Mouse (Mus musculus): Measurements from ENCODE around the gene Rnf186. TPM values are rescaled to one million over a fixed set of nuclear protein-coding genes. Genes with fewer than 3 reads are reported as not detected.

The Rnf186 gene
- polyA plus RNA-seq, 1 experiment from 2014 or later = 2.3 TPM

DNA sequence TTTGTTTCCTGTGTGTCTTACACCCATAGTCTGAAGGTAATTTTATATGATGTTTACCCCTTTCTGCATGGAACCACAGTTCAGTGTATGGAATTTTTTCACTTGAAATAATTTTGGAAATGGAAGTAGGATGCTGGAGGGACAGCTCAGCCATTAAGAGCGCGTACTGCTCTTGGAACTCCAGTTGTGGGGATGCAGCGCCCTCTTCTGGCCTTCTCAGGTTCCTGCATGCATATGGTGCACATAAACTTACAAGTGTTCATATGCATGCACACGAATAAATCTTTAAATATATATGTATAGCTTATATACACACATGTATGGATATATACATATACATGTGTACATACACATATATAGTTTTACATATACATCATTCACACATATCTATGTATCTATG is 30.2 kb downstream of the Rnf186 start:
- no peaks in the 10 kb centered on the region for H3K4me1 ChIP-seq
- 75% methylated on average over 4 of the region's 4 CpGs for WGBS
- H3K36me3 ChIP-seq = no peaks in the 10 kb centered on the region
- H3K4me2 ChIP-seq = no peak overlapping the region
- no peak overlapping the region for H3K27ac ChIP-seq
- ATAC-seq (ENCODE audit: borderline replicate concordance, extremely low read depth, low FRiP score, low TSS enrichment) = no peak
- no peaks in the 10 kb centered on the region for H3K9me3 ChIP-seq
- no peak overlapping the region for H3K4me3 ChIP-seq
- H3K27me3 ChIP-seq = no peaks in the 10 kb centered on the region
- H3K9ac ChIP-seq = no peak overlapping the region

DNA sequence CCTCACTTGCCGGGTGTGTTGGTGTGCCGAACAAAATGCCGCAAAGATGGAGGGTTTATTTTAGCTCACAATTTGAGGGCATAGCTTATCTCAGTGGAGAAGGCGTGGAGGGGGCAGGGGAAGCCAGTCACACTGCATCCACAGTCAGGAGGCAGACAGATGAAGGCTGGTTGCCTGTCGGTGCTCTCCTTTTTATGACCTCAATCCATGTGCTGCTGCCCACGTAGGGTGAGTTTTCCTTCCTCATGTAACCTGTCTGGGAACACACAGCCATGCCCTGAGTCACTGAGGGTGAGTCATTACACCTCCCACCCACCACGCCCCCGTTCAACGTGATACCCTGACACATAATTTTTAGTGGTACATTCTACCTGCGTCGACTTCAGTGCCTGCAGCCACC is 31.7 kb downstream of the Rnf186 start:
- no peaks in the 10 kb centered on the region for H3K27me3 ChIP-seq
- H3K4me2 ChIP-seq = no peak overlapping the region
- no peak overlapping the region for H3K27ac ChIP-seq
- no peaks in the 10 kb centered on the region for H3K9me3 ChIP-seq
- H3K4me3 ChIP-seq = no peak overlapping the region
- no peak overlapping the region for H3K9ac ChIP-seq
- WGBS = 84% methylated on average over 11 of the region's 11 CpGs
- ATAC-seq (ENCODE audit: borderline replicate concordance, extremely low read depth, low FRiP score, low TSS enrichment) = no peak
- H3K36me3 ChIP-seq = no peaks in the 10 kb centered on the region
- no peaks in the 10 kb centered on the region for H3K4me1 ChIP-seq

DNA sequence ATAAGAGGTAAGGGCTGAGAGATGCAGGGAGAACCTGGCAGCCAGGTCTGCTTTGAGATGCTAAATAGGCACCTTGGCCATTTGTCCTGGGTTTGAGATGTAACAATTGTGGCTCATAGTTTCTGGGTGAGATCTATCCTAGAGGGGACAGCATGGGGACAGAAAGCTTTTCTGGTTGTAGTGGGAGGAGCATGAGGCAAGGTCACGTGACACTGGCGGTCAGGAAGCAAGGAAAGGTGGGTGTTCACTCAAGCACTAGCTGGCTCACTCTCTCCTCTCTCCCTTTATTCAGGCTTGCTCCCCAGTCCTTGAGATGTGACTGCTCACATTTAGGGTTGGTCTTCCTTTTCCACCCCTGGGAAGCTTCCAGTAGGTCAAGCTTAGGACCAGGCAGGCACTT is 34.1 kb downstream of the Rnf186 start:
- no peaks in the 10 kb centered on the region for H3K4me1 ChIP-seq
- ATAC-seq (ENCODE audit: borderline replicate concordance, extremely low read depth, low FRiP score, low TSS enrichment) = no peak
- H3K4me2 ChIP-seq = no peak overlapping the region
- H3K27ac ChIP-seq = no peak overlapping the region
- H3K27me3 ChIP-seq = no peaks in the 10 kb centered on the region
- no peak overlapping the region for H3K9ac ChIP-seq
- no peaks in the 10 kb centered on the region for H3K9me3 ChIP-seq
- WGBS = 47% methylated on average over 2 of the region's 2 CpGs
- no peaks in the 10 kb centered on the region for H3K36me3 ChIP-seq
- no peak overlapping the region for H3K4me3 ChIP-seq

DNA sequence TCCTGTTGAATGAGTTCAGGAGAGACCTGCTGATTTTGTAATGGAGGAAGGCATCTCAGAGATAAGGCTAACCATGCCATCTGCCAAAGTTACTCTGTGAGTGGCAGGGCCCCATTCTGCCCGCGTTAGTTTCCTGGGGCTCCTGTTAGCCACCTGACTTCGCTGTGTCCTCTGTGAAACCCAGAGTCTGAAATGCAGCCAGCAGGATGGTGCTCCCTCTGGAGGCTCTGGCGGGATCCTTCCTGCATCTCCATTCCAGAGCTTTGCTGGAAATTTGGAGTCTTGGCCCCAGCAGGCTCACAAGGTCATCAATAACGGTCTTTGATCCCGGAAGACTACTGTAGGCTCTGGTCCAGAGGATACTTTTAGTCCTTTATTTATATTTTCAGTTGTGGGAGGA is 34.5 kb downstream of the Rnf186 start:
- ATAC-seq (ENCODE audit: borderline replicate concordance, extremely low read depth, low FRiP score, low TSS enrichment) = no peak

DNA sequence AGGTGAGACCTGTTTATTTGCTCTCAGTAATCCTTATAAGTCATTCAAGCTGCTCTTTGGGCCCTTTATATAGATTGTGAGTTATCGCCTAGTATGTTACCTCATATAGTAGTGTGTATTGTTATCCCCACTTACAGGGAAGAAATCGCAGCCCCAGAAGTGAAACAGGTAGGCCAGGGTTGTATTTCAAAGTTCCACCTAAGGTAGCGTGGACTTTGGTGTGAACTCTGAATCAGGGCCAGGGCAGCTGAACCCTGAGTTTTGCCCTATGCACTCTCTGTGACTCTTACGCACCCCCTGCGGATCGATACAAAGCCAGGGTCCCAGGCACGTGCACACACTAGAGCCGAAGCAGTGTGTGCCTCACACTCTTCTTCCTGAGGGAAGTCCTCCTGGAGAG is 37.2 kb downstream of the Rnf186 start:
- Histone ChIP-seq H3K9me3 (no peaks in the 10 kb centered on the region), H3K4me2 (no peak overlapping the region), H3K27me3 (no peaks in the 10 kb centered on the region), H3K4me1 (no peaks in the 10 kb centered on the region), H3K27ac (no peak overlapping the region), H3K9ac (no peak overlapping the region), H3K36me3 (no peaks in the 10 kb centered on the region), H3K4me3 (no peak overlapping the region)
- 78% methylated on average over 8 of the region's 8 CpGs for WGBS
- no peak for ATAC-seq (ENCODE audit: borderline replicate concordance, extremely low read depth, low FRiP score, low TSS enrichment)

More for the DNA sequence above, 34.5 kb downstream of the Rnf186 start:
- Histone ChIP-seq H3K4me3 (no peak overlapping the region), H3K27ac (no peak overlapping the region), H3K4me2 (no peak overlapping the region), H3K36me3 (no peaks in the 10 kb centered on the region), H3K27me3 (no peaks in the 10 kb centered on the region), H3K9ac (no peak overlapping the region), H3K4me1 (no peaks in the 10 kb centered on the region), H3K9me3 (no peaks in the 10 kb centered on the region)
- 21% methylated on average over 6 of the region's 6 CpGs for WGBS

DNA sequence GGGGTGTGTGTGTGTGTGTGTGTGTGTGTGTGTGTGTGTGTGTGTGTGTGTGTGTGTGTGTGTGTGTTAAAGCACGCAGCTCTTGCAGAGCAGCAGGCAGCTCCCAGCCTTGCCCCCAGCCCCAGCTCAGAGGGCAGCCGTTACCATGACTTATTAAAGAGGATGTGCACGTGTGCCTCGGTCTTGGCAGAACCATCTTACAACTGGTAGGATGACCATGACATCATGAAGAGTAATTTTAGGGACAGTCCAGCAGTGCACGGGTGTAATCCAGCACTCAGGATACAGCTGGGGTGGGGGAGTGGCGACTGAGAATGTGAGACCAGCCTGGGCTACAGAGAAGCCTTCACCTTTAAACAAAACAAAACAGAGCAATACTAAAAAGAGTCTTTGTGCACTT is 38.3 kb downstream of the Rnf186 start:
- no peak overlapping the region for H3K9ac ChIP-seq
- H3K4me3 ChIP-seq = no peak overlapping the region
- no peaks in the 10 kb centered on the region for H3K27me3 ChIP-seq
- ATAC-seq (ENCODE audit: borderline replicate concordance, extremely low read depth, low FRiP score, low TSS enrichment) = no peak
- H3K4me1 ChIP-seq = no peaks in the 10 kb centered on the region
- H3K9me3 ChIP-seq = no peaks in the 10 kb centered on the region
- no peaks in the 10 kb centered on the region for H3K36me3 ChIP-seq
- no peak overlapping the region for H3K4me2 ChIP-seq
- 48% methylated on average over 5 of the region's 6 CpGs for WGBS
- no peak overlapping the region for H3K27ac ChIP-seq

DNA sequence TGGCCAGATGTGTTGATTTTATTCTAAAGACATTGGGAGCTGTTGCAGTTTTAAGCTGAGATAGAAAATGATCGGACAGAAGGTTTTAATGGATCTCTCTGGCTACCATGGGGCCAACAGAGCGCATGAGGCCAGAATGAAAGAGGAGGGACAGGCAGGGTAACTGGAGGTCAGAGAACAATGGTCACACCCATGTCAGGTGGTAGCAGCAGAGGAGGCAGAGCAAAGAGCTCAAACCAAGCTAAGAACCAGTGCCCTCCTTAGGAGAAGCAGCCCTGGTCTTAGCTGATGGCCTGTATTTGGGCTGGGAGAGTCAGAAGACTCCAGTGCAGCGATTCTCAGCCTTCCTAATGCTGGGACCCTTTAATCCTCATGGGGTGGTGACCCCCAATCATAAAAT is 40.4 kb downstream of the Rnf186 start:
- WGBS = 88% methylated on average over 3 of the region's 3 CpGs
- H3K9ac ChIP-seq = no peak overlapping the region
- H3K4me3 ChIP-seq = no peak overlapping the region
- ATAC-seq (ENCODE audit: borderline replicate concordance, extremely low read depth, low FRiP score, low TSS enrichment) = no peak
- H3K27me3 ChIP-seq = no peaks in the 10 kb centered on the region
- H3K4me2 ChIP-seq = no peak overlapping the region
- no peaks in the 10 kb centered on the region for H3K9me3 ChIP-seq
- H3K4me1 ChIP-seq = no peaks in the 10 kb centered on the region
- no peak overlapping the region for H3K27ac ChIP-seq
- H3K36me3 ChIP-seq = no peaks in the 10 kb centered on the region

DNA sequence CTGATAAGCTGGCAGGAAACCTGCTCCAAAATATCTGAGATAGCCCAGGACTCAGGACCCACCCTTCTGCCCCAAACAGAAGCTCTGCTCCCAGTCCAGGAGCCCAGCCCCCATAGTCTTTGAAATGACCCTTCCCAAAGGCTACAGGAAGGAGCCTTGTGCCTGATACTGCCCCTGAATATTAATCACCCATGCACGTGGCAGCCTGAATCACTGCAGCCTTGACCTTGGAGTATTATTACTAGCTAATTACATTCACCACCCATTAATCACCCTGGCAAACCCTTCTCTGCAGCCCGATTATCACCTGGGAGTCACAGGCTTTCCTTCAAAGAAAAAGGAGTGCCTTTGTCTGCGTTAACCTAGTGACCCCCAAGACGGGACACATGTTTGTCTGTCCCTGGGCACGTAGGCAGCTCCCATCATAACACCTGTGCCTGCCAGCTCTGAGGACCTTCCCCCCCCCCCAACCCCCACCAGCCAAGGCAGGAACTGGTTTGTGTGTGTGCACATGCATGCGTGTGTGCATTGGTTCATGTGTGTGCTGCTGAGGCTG is 41.1 kb downstream of the Rnf186 start:
- H3K9me3 ChIP-seq = no peaks in the 10 kb centered on the region
- H3K27me3 ChIP-seq = no peaks in the 10 kb centered on the region
- H3K27ac ChIP-seq = no peak overlapping the region
- 25% methylated on average over 6 of the region's 6 CpGs for WGBS
- no peak overlapping the region for H3K4me2 ChIP-seq
- H3K4me1 ChIP-seq = no peaks in the 10 kb centered on the region
- H3K36me3 ChIP-seq = no peaks in the 10 kb centered on the region
- ATAC-seq (ENCODE audit: borderline replicate concordance, extremely low read depth, low FRiP score, low TSS enrichment) = no peak
- no peak overlapping the region for H3K9ac ChIP-seq
- no peak overlapping the region for H3K4me3 ChIP-seq

DNA sequence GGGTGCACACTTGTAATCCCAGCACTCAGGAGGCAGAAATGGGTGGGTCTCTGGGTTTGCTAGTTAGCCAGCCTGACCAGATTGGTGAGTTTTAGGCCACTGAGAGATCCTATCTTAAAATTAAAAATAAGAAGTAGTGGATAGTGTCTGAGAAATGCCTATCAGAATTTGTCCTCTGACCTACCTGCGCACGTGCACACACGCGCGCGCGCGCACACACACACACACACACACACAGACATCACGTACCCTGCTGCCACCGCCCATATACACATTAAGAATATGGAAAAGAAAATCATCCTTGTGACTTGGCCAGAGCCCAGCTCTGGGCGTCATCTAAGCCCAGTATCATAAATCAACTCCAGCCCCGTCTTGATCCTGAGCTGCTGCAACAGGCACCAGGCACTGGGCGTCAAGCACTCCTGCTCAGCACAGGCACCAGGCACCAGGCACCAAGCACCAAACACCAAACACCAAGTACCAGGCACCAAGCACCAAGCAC is 44.3 kb downstream of the Rnf186 start:
- Histone ChIP-seq H3K9ac (no peak overlapping the region), H3K36me3 (no peaks in the 10 kb centered on the region), H3K4me3 (no peak overlapping the region), H3K27me3 (no peaks in the 10 kb centered on the region), H3K4me2 (no peak overlapping the region), H3K9me3 (no peaks in the 10 kb centered on the region), H3K27ac (no peak overlapping the region), H3K4me1 (no peaks in the 10 kb centered on the region)
- no peak for ATAC-seq (ENCODE audit: borderline replicate concordance, extremely low read depth, low FRiP score, low TSS enrichment)
- 78% methylated on average over 13 of the region's 13 CpGs for WGBS

DNA sequence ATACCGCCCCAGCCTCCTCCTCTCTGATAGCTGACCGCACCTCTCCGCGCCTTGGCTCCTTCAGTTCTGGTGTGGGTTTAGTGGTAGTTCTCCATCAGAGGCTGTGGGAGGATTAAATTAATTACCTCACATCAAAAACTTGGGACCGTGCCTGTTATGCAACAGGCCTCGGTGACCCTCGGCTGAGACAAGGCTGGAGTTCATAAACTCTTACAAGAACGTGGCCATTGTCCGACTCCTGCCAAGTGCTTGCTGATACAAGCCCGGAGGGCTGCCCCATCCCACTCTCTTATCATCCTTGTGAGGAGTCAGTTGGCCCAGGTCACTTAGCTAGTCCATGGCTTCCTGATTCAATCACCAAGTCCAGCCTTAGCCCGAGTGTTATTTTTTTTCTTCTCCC is 46.4 kb downstream of the Rnf186 start:
- Histone ChIP-seq H3K9me3 (no peaks in the 10 kb centered on the region), H3K36me3 (no peaks in the 10 kb centered on the region), H3K4me3 (no peak overlapping the region), H3K4me2 (no peak overlapping the region), H3K27me3 (no peaks in the 10 kb centered on the region), H3K9ac (no peak overlapping the region), H3K27ac (no peak overlapping the region), H3K4me1 (no peaks in the 10 kb centered on the region)
- WGBS = 66% methylated on average over 11 of the region's 11 CpGs
- no peak for ATAC-seq (ENCODE audit: borderline replicate concordance, extremely low read depth, low FRiP score, low TSS enrichment)

DNA sequence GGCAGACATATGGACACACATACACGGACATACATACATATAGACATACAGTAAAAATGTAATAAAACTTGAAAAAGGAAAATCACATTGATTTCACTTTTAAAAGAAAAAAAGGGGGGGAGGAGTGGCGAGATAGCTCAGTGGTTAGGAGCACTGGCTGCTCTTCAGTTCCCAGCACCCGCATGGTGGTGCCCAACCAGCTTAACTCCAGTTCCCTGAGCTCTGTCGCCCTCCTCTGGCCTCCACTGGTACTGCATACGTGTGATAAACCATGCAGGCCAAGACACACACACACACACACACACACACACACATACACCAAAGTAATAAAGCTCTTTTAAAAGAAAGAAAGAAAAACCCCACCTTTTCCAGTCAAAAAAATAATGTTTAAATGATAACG is 47.9 kb downstream of the Rnf186 start:
- H3K27ac ChIP-seq = no peak overlapping the region

More for the DNA sequence above, 47.9 kb downstream of the Rnf186 start:
- no peak for ATAC-seq (ENCODE audit: borderline replicate concordance, extremely low read depth, low FRiP score, low TSS enrichment)
- no peaks in the 10 kb centered on the region for H3K9me3 ChIP-seq
- H3K4me3 ChIP-seq = no peak overlapping the region
- no peak overlapping the region for H3K9ac ChIP-seq
- no peak overlapping the region for H3K4me2 ChIP-seq
- no peaks in the 10 kb centered on the region for H3K27me3 ChIP-seq
- no peaks in the 10 kb centered on the region for H3K4me1 ChIP-seq
- H3K36me3 ChIP-seq = no peaks in the 10 kb centered on the region
- 80% methylated on average over 6 of the region's 6 CpGs for WGBS

All from lung, embryonic 15.5 days (tissue).